Mouse (Mus musculus) heart, postnatal 0 days (tissue): ENCODE data around the gene Flt3l.

Experiments
- CTCF ChIP-seq: IDR thresholded peaks from 2 replicates; pipeline ENCODE4 v1.5.1; 2016; ENCODE audit warnings: antibody characterized with exemption, control low read depth, low read depth
- EP300 ChIP-seq: IDR thresholded peaks from 2 replicates; pipeline ENCODE4 v1.6.1; 2016; ENCODE audit warnings: antibody characterized with exemption, low read depth

DNA sequence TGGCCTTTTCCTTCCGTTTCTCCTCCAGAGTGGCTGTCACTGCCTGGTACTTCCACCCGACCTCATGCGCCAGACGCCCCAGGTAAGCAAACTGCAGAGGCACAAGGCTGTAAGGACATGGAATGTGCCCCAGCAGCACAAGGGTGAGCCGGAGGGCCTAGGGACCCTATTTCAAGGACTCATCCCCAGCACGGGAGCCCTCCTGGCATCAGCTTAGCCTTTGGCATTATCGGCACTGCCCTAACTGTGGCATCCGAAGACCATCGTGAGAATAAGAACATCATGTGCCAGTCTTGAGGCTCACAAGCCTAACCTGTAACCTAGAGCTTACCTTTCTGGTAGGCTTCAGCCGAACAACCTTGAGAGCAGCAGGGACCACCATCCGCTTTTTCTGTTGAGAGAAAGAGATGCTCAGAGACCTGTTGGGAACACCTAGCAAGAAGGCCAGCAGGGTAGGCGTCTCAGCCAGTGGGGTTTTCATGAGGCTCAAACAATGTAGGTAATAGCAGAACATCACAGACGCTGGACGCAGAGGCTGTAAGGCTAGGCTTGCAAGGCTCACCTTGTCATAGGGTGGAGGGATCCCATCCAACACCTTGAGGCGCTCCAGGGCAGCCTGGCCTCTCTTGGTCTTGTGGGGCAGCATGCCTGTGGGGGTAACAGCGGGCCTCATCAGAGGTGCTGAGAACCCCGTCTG, 9.9 kb downstream of the Flt3l start:
- no peak for TF ChIP-seq EP300
- no peak for TF ChIP-seq CTCF
